Mouse (Mus musculus): ENCODE measurements around the gene Mipol1.
"Not testable (repeated sequence)": the region's sequence is repeated elsewhere in the genome, so short reads cannot be mapped to it uniquely, and the experiment has no call there.

Mipol1 gene

GRCm38 (mm10) chr12:57230192-57230706 is at the start of gene Mipol1, which contains the start of gene Prps1l3:
TSS of gene Mipol1 (plus strand) at chr12:57230427.
TSS of gene Prps1l3 (plus strand) at chr12:57230412.
- in situ Hi-C loops (cut with MboI; ENCODE audit: unreplicated experiment in 2 of 2), result loop anchor here (10.0 to 25.0 kb wide), 3 partner anchors 825 to 1985 kb away; partner anchors contain the start of genes Brms1l (in 1 of the 2) and Fbxo33 (in 1 of the 2)

- in situ Hi-C loops (cut with MboI; ENCODE audit: unreplicated experiment in 2 of 2), result no loop called here
These were observed 45.7 kb upstream of the Mipol1 start for GRCm38 (mm10) chr12:57184401-57185147.

GRCm38 (mm10) chr12:57185475-57185874 is 44.8 kb upstream of the Mipol1 start:
- in situ Hi-C loops (cut with MboI; ENCODE audit: unreplicated experiment in 2 of 2), result no loop called here

- in situ Hi-C loops (cut with MboI; ENCODE audit: unreplicated experiment in 2 of 2), result no loop called here
These were observed 44.1 kb upstream of the Mipol1 start for GRCm38 (mm10) chr12:57186126-57186525.

GRCm38 (mm10) chr12:57187032-57187431 is 43.2 kb upstream of the Mipol1 start:
- in situ Hi-C loops (cut with MboI; ENCODE audit: unreplicated experiment in 2 of 2), result no loop called here

GRCm38 (mm10) chr12:57194609-57195008 is 35.6 kb upstream of the Mipol1 start:
- in situ Hi-C loops (cut with MboI; ENCODE audit: unreplicated experiment in 2 of 2), result no loop called here

GRCm38 (mm10) chr12:57196286-57196607 is 34.0 kb upstream of the Mipol1 start:
- in situ Hi-C loops (cut with MboI; ENCODE audit: unreplicated experiment in 2 of 2), result no loop called here

GRCm38 (mm10) chr12:57196608-57197362 is 33.4 kb upstream of the Mipol1 start:
- in situ Hi-C loops (cut with MboI; ENCODE audit: unreplicated experiment in 2 of 2), result no loop called here

- in situ Hi-C loops (cut with MboI; ENCODE audit: unreplicated experiment in 2 of 2), result no loop called here
These were observed 32.7 kb upstream of the Mipol1 start, which contains the start of gene Slc25a21 for GRCm38 (mm10) chr12:57197363-57198026. TSS of gene Slc25a21 (minus strand) at chr12:57197472.

- in situ Hi-C loops (cut with MboI; ENCODE audit: unreplicated experiment in 2 of 2), result no loop called here
These were observed 32.0 kb upstream of the Mipol1 start for GRCm38 (mm10) chr12:57198269-57198668.

- in situ Hi-C loops (cut with MboI; ENCODE audit: unreplicated experiment in 2 of 2), result no loop called here
These were observed 30.8 kb upstream of the Mipol1 start for GRCm38 (mm10) chr12:57199427-57199826.

GRCm38 (mm10) chr12:57201901-57202300 is 28.3 kb upstream of the Mipol1 start:
- in situ Hi-C loops (cut with MboI; ENCODE audit: unreplicated experiment in 2 of 2), result no loop called here

GRCm38 (mm10) chr12:57204276-57204851 is 25.9 kb upstream of the Mipol1 start:
- in situ Hi-C loops (cut with MboI; ENCODE audit: unreplicated experiment in 2 of 2), result no loop called here

- in situ Hi-C loops (cut with MboI; ENCODE audit: unreplicated experiment in 2 of 2), result no loop called here
These were observed 18.6 kb upstream of the Mipol1 start for GRCm38 (mm10) chr12:57211353-57212311.

GRCm38 (mm10) chr12:57212463-57212862 is 17.8 kb upstream of the Mipol1 start:
- in situ Hi-C loops (cut with MboI; ENCODE audit: unreplicated experiment in 2 of 2), result not testable (repeated sequence)

- in situ Hi-C loops (cut with MboI; ENCODE audit: unreplicated experiment in 2 of 2), result loop anchor here in 1 of 2 experiments (25.0 kb wide), 1 partner anchor 1389 kb away; the partner anchor contains the start of gene Brms1l
These were observed 3.8 kb upstream of the Mipol1 start for GRCm38 (mm10) chr12:57226411-57226810.

GRCm38 (mm10) chr12:57227776-57228175 is 2.5 kb upstream of the Mipol1 start:
- in situ Hi-C loops (cut with MboI; ENCODE audit: unreplicated experiment in 2 of 2), result loop anchor here in 1 of 2 experiments (25.0 kb wide), 1 partner anchor 1390 kb away; the partner anchor contains the start of gene Brms1l

- in situ Hi-C loops (cut with MboI; ENCODE audit: unreplicated experiment in 2 of 2), result loop anchor here (10.0 to 25.0 kb wide), 3 partner anchors 825 to 1985 kb away; partner anchors contain the start of genes Brms1l (in 1 of the 2) and Fbxo33 (in 1 of the 2)
These were observed 524 bp upstream of the Mipol1 start for GRCm38 (mm10) chr12:57229703-57230102.

Data from v-Abl transformed pro-B cells (cell line).